Mouse (Mus musculus) ovary, postnatal 10 days (tissue): ENCODE measurements at regions not wholly inside any gene's neighbourhood (a gene's known extent, or its start where the extent isn't known, plus 50 kb on each side); places are given as distances from the start of the nearest gene placed in this dataset.

Experiments
- DNase-seq: peaks from one replicate; pipeline ENCODE4 v3.0.0; 2022; ENCODE audit warnings: low spot score

DNA sequence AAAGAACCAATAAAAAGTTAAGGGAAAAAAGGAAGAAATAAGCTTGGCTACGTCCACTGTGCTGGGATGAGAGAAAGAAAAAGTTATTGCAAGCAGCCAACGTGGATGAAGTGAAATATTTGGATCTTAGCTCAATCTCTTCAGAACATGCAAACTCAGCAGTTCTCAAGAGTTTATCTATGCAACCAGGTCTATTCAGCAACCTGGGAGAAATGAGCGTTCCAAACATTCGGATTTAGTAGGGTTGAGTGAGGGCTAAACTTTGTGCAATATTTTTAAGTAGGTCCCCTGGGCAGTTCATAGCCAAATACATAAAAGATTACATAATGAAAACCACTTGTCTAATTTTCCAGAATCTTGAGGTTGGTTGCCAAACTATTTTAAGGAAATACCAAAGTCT lies 129.0 kb upstream of the Tmem164 start:
- no peak for DNase-seq

DNA sequence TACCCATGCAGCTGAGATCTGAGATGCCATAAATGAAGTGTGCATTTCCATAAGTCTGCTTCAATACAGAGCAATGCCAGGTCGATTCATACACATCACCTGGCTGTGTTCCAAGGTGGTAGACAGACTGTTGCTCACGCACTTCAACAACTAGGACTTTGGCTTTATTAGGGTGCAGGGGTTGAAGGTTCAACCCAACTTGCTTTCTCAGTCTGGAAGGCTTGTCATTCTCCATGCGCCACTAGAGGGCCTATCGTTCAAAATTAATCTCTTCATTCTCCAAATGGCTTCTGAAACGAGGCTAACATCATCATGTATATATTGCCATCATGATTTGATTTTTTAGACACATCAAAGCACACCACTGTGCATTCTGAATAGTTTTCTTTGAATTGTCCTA lies 127.0 kb upstream of the Tmem164 start:
- no peak for DNase-seq

DNA sequence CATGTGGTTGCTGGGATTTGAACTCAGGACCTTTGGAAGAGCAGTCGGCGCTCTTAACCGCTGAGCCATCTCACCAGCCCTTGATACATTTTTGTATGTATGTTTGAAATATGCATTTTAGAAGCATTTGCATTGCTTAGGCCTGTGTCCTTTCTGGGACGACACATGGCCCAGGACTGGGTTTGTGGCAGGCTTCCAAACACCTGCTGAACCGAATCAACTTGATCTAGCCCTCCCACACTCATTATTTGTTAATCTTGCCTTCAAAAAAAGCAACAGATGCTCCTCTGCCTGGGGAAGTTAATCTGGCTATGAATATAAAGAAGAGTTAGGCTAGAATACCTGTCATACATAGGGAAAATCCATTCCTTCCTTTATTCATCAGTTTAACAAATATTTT lies 123.7 kb upstream of the Tmem164 start:
- no peak for DNase-seq

DNA sequence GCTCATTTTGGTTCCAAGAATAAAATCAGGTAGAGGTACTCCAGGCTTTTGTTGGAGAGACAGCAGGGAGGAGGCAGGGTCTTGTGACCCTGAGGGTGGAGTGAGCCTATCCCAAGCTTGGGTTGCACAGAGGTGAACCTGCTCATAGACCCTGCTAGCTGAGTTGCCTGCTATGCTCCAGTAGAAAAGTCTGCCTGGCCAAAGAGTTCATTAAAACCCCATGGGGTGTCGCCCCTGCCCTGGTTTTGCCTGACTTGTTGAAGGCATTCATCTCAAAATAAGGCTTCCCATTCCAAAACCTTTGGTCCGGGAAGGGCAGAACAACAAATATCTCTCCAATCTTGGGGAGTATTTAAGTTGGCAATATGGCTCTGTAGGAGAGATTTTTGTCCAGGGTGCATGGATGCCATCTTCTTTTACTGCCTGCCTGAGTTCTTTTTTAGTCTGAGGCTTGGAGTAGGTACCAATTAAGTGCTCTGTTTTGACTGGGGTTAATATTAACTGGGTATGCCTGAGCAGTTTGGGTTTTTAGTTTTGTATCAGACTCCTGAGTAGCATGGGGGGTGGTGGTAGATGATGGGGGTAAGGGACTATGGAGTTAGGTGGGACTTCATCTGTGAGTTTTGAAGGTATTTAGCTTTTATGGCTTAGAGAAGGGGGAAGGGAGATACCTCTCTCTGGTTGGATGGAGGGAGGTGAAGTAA lies 120.8 kb upstream of the Tmem164 start:
- no peak for DNase-seq

DNA sequence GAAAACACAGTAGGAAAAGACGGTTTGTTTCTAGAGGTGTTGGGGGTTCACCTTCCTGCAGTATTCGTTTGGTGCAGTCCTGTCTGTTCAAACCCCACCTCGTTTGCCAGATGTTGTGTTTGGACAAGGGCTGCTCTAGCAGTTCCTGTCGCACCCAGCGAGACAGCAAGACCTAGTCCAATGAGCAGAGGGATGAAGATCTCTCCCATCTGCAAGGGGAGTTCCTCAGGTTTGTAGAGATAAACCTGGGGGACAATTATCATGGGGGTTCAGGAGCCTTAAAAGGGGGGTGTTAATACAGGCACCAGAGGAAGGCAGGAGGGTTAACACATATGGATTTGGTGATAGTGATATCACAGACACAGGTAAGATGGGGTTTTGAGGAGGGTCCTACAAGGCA lies 119.4 kb upstream of the Tmem164 start:
- no peak for DNase-seq

DNA sequence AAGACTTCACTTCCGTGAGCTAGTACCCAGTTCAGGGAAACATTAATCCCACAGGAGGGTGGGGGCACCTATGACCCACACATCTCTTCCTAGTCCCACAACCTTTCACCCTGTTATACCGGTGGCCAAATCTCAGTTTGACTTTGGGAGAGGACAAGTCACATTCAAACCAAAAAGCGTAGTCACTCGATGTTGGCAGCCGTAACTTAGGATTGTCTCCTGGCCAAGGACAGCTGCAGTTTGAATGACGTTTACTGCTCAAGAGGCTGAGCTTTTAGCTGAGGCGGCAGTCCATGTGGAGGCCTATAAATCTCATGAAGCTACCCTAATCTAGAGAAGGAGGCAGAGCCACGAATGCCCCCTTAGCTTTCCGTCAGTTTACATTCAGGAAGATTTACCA lies 117.0 kb upstream of the Tmem164 start:
- no peak for DNase-seq

DNA sequence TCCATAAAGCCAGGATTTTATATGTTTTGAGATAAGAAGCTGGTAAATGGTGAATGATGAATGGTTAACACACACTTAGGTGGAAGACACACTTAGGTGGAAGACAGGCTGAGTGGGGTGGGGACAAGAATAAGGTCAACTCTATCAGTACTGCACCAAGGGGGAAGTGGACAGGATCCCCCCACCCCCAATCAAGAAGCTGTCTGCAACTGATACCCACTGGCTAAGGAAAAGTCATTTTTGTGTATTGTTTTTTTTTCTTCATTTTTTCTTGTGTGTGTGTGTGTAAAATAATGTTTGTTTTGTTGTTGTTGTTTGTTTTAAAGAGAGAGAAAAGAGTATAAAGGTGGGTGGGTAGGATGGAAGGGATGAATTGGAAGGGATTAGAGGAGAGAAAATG lies 109.4 kb upstream of the Tmem164 start:
- no peak for DNase-seq

DNA sequence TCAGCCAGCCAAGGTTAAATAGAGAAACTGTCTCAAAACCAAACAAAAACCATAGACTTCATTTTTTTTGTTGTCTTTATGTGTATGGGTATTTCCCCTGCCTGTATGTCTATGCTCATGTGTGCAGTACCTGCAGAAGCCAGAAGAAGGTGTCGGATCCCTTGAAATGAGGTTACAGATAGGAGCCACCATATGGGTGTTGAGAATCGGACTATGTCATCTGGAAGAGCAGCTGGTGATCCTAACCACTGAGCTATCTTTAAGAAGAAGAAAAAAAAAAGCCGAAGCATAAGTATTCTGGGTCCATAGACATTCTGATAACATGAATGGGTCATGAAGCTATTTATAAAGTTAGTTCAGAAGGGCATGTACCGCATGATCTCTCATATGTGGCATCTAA lies 107.2 kb upstream of the Tmem164 start:
- DNase-seq: no peak

DNA sequence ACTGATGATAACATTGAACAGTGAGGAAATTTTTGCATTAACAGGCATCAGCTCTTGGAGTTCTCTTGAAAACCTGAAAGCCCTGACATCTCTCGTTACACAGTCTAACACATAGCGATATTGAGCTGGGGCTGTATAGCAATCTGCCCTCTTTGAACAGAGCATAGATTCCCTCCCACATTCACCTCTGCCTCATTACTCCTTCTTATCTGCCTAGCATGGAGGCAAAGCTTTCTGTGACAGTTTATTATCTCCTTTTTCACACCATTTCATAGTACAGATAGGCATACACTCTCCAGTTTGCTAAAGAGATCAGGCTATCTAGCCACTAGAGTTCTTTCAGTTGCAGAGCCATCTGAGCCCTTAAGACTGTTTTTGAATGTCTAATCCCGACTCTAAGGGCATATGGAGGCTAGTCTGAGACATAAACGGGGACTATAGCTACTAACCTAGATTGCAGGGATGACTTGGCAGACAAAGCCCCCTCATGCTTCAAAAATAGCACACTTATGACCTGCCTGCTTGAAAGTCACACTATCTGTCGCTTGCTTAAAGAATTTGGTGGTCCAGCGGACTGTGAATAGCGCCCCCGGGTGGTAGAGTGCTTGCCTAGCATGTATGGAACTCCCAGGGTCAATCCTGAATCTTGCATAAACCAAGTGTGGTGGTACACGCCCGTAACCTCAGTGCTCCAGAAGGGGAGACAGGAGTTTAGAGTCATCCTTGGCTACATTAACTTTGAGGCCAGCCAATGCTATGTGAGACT lies 106.1 kb upstream of the Tmem164 start:
- no peak for DNase-seq

DNA sequence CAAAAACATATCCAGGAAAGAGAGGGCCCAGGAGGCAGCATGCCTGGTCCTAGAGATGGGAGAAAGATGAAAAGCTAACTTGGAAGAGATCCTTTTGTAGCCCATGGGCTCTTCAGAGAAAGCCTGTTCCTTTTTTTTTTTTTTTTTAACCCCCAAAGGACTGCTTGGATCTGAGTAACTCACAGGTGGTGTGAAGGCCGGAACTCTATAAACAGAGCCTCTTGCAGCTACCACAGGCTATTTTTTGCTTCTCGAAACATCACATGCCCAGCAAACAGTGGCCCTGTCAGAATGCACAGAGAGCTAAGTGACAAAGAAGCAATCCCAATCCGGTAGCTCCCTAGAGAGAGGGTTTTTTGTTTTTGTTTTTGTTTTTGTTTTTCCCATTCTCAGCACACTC lies 105.1 kb upstream of the Tmem164 start:
- no peak for DNase-seq

DNA sequence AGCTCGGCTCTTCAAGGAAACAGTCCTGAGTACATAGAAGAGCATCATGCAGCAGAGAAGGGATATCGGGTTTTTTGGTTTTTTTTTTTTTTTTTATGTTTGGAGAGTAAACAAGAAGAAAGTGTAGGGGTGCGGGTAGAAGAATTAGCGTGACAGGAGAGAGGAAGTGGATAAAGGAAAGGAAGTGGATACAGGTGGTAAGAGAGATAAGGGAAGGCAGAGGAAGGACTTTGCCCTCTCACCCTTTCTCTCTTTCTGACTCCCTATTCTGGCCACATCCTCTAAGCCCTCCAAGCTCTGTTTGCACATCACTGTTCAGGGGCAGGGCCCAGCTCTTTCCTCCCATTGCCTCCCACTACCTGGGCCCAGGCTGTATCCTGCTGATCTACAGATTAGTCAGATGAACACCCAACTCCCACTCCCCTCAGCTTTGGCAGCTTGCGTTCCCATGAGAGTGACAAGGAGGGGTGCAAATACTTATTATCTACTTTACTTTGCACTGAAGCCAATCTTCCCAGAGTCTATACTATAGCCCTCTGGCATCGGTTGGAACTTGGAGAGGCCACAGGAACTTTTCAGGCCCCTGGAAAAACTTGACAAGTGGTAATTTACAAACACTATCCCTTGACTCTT lies 103.6 kb upstream of the Tmem164 start:
- no peak for DNase-seq

DNA sequence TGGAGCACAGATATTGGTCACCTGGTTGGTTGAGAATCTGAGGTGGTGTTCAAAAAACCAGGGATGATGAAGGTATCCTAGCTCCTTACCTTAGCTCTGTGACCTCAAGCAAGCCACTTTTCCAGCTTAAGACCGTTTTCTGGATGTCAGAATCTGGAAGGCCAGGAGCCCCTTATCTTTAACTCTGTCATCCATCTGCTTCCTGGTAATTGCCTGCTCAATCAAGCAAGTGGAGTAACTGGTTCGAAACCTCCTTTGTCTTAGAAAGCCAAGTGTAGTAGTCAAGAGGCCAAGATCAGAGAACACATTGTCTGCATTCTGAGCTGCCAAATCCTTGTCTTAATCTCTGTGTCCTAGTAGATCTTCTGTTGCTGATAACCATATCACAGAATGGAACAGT lies 95.9 kb upstream of the Tmem164 start:
- DNase-seq: no peak

DNA sequence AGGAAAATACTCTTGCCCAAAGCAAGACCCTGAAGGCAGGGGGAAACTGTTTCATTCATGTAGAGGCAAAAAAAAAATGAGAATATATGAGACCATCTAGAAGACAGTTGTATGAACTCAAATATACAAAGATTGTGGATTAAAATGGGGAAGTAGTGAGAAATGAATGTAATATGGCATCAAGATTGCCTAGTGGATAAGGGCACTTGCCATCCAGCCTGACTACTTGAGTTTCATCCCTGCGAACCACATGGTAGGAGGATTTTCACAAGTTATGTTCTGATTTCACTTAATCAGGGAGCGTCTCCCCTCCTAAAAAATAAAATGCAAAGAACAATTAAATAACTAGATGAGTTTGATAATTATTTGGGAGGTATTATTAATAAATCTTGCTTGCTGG lies 81.8 kb upstream of the Tmem164 start:
- no peak for DNase-seq

DNA sequence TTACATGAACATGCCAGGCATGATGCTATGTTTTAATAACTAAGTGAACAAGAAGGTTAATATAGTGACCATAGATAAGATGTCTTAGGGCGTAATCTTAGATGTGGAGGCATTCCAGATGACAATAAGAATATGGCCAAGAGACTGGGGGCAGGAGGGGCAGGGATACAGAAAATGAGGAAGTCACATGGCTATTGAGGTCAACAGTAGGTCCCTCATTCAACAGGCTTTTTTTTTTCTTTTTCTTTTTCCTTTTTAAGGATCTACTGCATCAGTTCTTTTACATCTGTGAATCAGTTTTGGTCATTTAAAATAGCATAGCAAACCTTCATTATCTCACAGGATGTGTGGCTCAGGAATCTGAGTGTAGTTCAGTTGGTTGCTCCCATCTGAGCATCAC lies 80.4 kb upstream of the Tmem164 start:
- no peak for DNase-seq

DNA sequence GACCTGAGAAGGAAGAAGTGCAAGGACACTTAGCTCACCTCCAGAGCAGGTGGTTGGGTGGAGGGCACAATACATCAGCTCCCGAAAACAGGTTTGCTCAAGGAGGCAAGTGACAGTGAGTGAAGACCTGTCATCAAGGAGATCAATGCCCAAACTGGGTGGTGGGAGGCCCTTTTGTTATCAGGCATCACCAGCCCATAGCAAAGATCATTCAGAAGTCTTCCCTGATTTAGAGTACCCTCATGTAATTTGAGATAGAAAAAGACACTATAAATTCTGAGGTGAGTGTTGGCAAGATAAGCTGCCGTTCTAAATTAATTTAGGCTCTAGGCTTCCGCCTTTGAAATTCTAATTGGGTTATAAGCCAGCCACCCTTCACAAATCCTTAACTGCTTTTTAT lies 76.1 kb upstream of the Tmem164 start:
- DNase-seq: no peak

DNA sequence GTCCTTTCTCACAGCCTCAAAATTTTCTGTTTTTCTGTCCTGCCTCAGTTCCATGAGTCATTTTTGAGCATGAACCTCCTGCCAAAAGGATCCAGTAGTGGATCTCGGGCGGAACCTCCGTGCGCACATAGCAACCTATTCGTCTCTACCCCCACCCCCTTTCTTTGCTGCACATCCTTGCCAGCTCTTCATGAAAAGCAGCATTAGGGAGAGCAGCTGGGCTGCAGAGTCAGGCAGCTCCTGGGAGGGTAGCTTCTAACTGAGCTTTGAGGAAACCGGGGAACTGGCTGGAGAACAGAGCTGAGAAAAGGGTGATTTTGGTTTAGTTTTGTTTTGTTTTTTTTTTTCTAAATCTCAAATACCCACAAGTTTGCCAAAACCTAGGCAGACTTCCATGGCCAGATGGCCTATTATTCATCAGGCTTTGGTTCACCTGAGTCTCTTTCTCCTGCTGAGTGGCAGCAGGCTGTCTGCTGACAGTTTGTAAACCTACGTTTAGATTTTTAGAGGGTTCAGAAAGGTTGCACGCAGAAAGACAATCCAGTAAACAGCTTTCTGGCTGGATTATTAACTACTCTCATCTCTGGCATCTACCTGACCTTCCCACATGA lies 74.5 kb upstream of the Tmem164 start:
- DNase-seq: no peak

DNA sequence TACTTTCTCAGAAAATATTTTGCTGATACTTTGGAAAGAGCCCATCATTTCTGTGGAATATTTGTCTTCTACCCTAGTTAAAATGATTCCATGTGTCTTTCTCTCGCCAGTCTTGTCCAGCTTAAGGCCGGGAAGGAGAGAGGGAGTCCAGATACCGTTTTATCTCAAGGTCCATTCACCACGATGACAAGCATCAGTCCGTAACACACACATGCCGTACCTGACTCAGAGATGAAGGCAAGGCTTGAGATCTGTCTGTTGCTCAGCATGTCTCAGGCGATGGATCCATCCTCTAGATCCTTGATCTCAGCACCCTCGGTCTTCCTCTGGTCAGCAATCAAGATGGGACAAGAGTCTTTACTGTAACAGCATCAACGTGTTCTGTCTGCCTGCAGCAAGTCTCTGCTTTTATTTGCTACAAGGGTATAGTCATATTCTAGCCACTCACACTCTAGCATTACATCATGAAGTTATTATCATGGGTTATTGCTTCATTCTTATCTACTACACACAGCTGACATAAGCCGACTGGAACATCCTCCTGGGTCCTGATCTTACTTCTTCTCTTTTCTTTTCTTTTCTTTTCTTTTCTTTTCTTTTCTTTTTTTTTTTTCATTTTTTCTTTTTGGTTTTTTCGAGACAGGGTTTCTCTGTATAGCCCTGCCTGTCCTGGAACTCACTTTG lies 64.9 kb upstream of the Tmem164 start:
- no peak for DNase-seq

DNA sequence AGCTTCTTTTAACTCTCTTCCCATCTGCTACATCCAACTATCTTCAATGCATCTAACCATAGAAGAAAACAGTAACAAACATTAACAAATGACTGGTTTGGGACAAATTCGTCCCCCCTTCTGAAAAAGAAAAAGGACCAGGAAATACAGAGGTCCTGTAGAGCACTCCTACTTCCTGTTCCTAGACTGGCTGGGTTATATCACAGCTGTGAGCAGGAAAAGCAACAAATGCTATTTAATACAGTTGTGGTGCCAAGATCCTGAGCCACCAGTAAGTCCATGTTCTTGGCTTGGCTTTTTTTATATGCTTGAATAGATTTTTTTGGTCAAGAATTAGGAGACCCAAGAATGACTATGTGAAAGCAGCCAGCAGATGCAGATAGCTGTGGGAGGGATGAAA lies 62.8 kb upstream of the Tmem164 start:
- no peak for DNase-seq

DNA sequence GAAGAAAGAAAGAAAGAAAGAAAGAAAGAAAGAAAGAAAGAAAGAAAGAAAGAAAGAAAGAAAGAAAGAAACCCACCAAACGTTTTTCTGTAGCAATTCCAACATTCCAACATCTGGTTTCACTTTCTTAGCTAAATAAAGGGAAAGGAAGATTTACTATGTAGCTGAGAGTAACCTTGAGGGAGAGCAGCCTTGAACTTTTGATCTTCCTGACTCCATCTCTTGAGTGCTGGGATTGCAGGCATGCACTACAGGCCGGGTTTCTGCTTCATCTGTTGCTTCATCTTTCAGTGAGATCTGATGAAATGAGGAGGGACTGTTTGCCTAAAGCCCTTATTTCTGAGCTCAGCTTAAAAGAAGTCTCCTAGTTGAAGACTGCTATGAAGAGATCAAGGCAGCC lies 57.8 kb upstream of the Tmem164 start:
- no peak for DNase-seq

DNA sequence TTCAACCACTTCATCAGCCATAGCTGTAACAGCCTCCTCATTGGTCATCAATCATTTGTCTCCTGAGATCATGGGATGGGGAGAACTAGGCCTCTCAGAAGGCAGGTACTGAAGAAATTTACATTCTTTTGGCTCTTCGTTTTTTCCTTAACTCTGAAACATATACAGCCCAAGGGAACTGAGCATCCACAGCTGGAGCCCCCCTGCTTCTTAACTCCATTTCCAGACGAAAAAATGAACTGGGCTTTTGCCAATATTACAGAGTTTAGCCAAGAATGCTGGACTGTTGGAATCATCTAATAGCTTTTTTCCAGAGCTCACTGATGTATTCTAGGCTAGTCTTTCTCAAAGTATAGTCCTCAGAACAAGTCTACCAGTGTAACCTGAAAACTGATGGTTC lies 57.3 kb upstream of the Tmem164 start:
- no peak for DNase-seq
